Mouse (Mus musculus): ENCODE measurements around the gene Lamtor2. TPM values are rescaled to one million over a fixed set of nuclear protein-coding genes. Genes with fewer than 3 reads are reported as not detected.

The Lamtor2 gene
- total RNA-seq, 2 experiments from 2014 or later, result 156 to 164 TPM

GRCm38 (mm10) chr3:88509250-88509649 lies 43.6 kb downstream of the Lamtor2 start:
- DNase-seq (ENCODE audit: low spot score in 2 of 2), result no peak

DNA sequence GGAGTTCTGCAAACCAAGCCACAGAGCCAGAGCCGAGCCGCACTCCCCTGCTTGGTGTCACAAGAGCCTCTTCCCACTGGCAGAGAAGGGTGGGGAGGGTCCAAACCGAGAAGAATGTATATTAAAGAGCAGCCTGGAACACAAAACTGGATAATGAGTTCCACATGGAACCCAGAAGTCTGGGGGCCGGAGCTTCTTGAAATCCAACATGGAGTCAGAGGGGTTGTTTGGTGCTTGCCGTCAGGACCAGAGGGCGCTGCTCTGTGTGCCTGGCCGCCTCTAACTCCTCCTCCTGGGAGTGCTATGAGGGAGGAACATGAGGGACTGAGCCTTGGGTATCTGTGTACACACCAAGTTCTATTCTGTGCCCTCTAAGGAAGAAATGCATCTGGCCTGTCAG lies 47.1 kb downstream of the Lamtor2 start:
- DNase-seq (ENCODE audit: low spot score in 2 of 2), result no peak

- DNase-seq (ENCODE audit: low spot score in 2 of 2), result no peak
Measured at GRCm38 (mm10) chr3:88505081-88505480, 47.8 kb downstream of the Lamtor2 start.

DNA sequence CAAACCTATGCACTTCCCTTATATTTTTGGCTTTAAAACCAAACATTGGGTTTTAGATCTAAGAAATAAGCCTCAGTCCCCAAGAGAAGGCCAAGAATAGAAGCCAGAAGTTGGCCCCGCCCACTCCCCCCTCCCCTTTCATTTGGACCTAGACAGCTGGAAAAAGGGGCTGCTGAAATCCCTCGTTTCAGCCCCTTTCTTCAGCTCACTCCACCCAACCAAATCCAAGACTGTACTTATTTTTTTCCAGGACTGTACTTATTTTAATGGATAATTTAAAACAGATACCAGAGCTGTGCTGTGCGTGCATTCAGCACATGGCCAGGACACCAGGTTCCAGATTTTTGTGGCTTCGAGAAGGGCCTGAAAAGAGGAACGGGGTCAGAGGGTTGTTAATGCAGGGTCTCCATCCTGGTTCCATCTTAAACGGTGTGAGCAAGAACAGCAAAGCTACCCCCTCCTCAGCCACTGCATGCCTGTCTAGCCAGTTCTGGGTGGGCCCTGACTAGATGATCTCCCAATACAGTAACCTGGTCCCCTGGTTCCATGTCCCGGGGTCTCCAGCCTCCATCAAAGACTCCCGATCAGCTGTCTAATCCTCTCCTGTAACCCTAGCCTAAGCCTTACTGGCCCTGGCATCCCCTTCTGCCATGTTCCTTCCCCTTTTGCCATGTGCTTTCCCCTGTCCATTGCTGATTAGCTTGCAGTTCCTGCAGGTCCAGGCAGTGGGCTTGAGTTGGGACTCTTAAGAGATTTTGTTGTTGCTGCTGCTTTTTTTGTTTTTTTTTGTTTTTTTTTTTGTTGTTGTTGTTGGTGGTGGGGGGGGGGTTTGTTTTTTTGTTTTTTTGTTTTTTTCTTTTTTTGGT lies 48.8 kb downstream of the Lamtor2 start:
- no peak for DNase-seq (ENCODE audit: low spot score in 2 of 2)

- DNase-seq (ENCODE audit: low spot score in 2 of 2), result no peak
Measured at GRCm38 (mm10) chr3:88503505-88503863, 49.4 kb downstream of the Lamtor2 start.

DNA sequence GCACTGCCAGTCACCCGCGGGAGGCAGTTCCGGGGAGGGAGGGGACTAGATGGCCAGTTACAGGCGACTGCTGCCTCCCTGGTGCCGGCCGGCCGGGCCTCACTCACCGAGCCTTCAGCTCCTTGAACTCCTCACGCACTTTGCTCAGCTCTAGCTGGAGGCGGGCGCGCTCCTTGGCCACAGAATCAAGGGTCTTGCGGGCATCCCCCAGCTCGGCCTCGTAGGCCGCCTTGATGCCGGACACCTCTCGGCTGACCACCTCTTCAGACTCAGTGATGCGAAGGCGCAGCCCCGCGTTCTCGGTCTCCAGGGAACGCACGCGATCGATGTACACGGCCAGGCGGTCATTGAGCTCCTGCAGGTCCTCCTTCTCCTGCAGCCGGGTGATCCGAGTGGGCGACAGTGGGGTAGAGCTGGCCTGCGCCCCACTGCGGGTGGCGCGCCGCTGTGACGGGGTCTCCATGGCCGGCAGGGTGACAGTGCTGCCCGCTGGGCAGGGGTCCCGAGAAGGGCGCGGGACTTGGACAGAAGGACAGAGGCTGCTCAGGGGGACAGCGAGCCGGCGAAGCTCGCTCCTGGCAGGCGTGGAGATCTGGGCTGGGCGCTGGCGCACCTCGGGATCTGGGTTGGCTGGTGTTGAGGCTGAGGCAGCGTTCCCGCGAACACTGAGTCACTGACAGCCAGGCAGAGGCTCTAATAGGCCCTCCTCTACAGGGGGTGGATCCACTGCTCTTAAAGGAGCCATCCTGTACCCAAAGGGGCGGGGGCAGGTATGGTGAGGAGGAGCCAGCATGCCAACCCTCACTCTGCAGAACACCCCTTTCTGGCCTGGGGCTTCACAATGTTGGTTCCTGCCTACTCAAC lies 50.0 kb downstream of the Lamtor2 start:
- peak; percentile 93 to 94 for DNase-seq (ENCODE audit: low spot score in 2 of 2)

DNA sequence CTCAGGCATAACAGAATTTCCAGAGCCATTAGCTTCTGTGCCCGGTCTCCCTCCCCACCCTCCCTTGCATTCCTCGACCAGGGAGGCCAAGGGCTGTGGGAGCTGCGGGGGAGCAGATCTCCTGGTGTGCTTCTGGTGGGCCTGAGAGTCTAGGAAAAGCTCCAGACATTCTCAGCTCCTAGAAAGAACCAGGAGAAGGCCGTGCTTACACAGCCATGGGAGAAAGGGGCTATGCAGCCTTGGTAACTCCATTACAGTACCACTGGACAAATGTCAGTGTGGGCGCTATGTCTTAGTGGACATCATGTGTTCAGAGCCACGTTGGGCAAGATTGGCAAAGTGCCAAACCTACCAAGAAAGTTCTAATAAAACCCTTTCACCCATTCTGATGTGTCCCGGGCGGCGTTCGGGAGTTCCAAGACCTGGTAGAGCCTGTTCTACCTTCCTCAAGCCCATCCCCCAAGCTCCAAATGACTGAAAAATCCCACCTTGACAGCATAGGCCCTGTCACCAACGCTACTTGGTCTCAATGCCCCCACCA lies 50.8 kb downstream of the Lamtor2 start:
- no peak for DNase-seq (ENCODE audit: low spot score in 2 of 2)

- no peak for DNase-seq (ENCODE audit: low spot score in 2 of 2)
Measured at GRCm38 (mm10) chr3:88501366-88502030, 51.4 kb downstream of the Lamtor2 start.

GRCm38 (mm10) chr3:88500655-88501365 lies 52.1 kb downstream of the Lamtor2 start:
- DNase-seq (ENCODE audit: low spot score in 2 of 2), result no peak

DNA sequence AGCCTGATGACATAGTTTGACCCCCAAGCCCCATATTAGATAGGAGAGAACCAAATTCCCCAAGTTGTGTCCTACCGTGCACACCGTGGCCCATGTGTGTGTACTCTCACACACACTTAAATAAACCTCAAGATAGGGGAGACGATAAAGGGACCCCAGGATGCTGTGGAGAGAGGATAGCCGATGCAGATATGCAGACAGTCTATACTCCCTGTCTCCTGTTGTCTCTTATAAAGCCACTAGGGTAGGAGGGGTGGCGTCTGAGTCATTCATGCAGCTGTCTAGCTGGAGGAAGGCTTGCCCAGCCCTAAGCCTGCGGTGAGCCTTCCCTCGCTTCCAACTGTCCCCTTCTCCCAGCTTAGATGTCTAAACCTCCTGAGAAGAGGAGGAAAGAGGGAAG lies 52.8 kb downstream of the Lamtor2 start:
- no peak for DNase-seq (ENCODE audit: low spot score in 2 of 2)

Small RNAs within 50 kb of the gene (microRNA-seq; reads per million reads assigned to microRNA genes)
- 0 reads per million in 2 experiments for gene Mir1905 (ENCODE audit: borderline number of aligned reads in 2 of 2)

Other genes starting within 250 kb of the Lamtor2 start
- gene Glmp, start 228.1 kb downstream of the Lamtor2 start, total RNA-seq (2021), result 100 to 1,000 TPM; 183 to 220 TPM
- 10 to 100 TPM; 10.3 to 37.6 TPM for gene Tmem79, start 216.9 kb downstream of the Lamtor2 start, total RNA-seq (2021)
- 10 to 100 TPM; 43.3 to 46.0 TPM for gene Smg5, start 216.8 kb downstream of the Lamtor2 start, total RNA-seq (2021)
- 1 to 10 TPM; 2.1 to 3.2 TPM for gene Paqr6, start 188.5 kb downstream of the Lamtor2 start, total RNA-seq (2021)
- 1 to 10 TPM in 1 of 2 experiments, not detected in 1; 1.5 TPM for gene Bglap3, start 180.3 kb downstream of the Lamtor2 start, total RNA-seq (2021)
- gene Bglap2, start 174.4 kb downstream of the Lamtor2 start, total RNA-seq (2021), result under 1 TPM in 1 of 2 experiments, not detected in 1; 0.76 TPM
- gene Bglap, start 168.6 kb downstream of the Lamtor2 start, total RNA-seq (2021), result 1 to 10 TPM in 1 of 2 experiments, not detected in 1; 2.7 TPM
- gene Pmf1, start 142.7 kb downstream of the Lamtor2 start, total RNA-seq (2021), result 10 to 100 TPM; 26.5 to 35.5 TPM
- gene Slc25a44, start 127.9 kb downstream of the Lamtor2 start, total RNA-seq (2021), result 10 to 100 TPM; 56.0 to 66.6 TPM
- gene Sema4a, start 91.9 kb downstream of the Lamtor2 start, total RNA-seq (2021), result 10 to 100 TPM; 12.6 to 23.6 TPM
- gene Lmna, start 43.1 kb downstream of the Lamtor2 start, total RNA-seq (2021), result 100 to 1,000 TPM; 106 to 137 TPM
- 1 to 10 TPM; 2.6 to 3.3 TPM for gene Mex3a, start 20.7 kb downstream of the Lamtor2 start, total RNA-seq (2021)
- gene Rab25, start 4.8 kb downstream of the Lamtor2 start, total RNA-seq (2021), result not detected
- gene Ubqln4, start 684 bp upstream of the Lamtor2 start, total RNA-seq (2021), result 10 to 100 TPM; 72.9 to 96.6 TPM
- 100 to 1,000 TPM; 145 to 198 TPM for gene Ssr2, start 22.8 kb upstream of the Lamtor2 start, total RNA-seq (2021)
- gene Arhgef2, start 52.9 kb upstream of the Lamtor2 start, total RNA-seq (2021), result 10 to 100 TPM; 19.4 to 27.0 TPM
- not detected for gene Rxfp4, start 100.1 kb upstream of the Lamtor2 start, total RNA-seq (2021)
- gene Khdc4, start 132.7 kb upstream of the Lamtor2 start, total RNA-seq (2021), result 10 to 100 TPM; 65.1 to 67.4 TPM
- 10 to 100 TPM; 52.2 to 59.9 TPM for gene Rit1, start 163.8 kb upstream of the Lamtor2 start, total RNA-seq (2021)
- gene Syt11, start 222.1 kb upstream of the Lamtor2 start, total RNA-seq (2021), result 1 to 10 TPM; 8.3 to 10.0 TPM

Measured in adrenal gland, adult 18-20 months (tissue).